8 mouse cellular contexts compared by ENCODE assay signal in the genomic region with DNA sequence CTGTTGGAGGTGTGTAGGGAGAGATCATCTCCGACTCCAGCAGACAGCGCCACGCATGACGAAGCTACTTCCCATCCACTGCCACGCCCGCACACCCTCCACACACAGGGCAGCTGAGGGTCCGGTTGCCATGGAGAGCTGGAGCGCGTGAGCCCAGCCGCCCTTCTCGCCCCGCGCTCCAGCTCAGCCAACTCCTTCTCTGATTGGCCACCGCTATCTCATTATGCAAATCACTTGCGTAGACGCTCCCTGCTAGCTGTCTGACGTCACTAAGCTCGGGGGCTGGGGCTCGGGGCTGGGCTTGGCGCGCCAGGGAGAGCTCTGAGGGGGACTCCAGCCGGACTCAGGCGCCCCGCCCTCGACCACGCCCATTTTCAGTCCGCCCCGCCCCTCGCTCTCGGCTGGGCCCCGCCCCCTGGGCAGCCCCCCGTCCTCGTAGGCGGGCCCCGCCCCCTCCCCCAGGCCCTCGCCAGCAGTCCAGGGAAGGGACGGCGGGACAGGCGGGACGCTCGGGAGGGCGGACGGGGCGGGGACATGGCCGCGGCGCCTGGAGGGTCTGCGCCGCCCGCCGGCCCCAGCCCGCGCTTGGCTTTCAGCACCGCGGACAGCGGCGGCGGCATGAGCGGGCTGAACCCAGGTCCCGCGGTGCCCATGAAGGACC. TPM values are rescaled to one million over a fixed set of nuclear protein-coding genes. Genes with fewer than 3 reads are reported as not detected.
DNase-seq lines count a peak whose midpoint lies in the region; ATAC-seq lines count a peak whose summit lies in the region.

Gene Celf6 (plus strand): TSS at position 74 of the 661 bp plus-strand sequence.

- H3K9me3 ChIP-seq in intestine, embryonic 14.5 days (ENCODE audit: control insufficient read depth, low read length) = no peaks in the 10 kb centered on the region

- peak; percentile 98 for ATAC-seq in intestine, embryonic 14.5 days (replicated peaks; ENCODE audit: low FRiP score, low TSS enrichment, low read depth)

- H3K27ac ChIP-seq in intestine, embryonic 14.5 days (ENCODE audit: low read depth) = no peak within 1 kb of the TSS

- DNase-seq in adrenal gland, adult 8-10 months = peak; percentile 90
- peak; percentile 98 for DNase-seq in embryo, embryonic 11 days
- peak; percentile 78 for DNase-seq in gastrocnemius, postnatal 25 days
- DNase-seq in intestine, embryonic 14.5 days (ENCODE audit: low spot score) = peak; percentile 99
- peak; percentile 90 to 98 for DNase-seq in left cerebral cortex, postnatal 25 days (ENCODE audit: low spot score in 2 of 2)
- DNase-seq in mesoderm, embryonic 11.5 days (ENCODE audit: low read depth, low spot score) = peak; percentile 99
- peak; percentile 93 for DNase-seq in right cerebral cortex, postnatal 25 days
- peak; percentile 39 to 69 for DNase-seq in urinary bladder, postnatal 36 days (ENCODE audit: low spot score in 2 of 2)

- peak within 1 kb of the TSS; percentile 22 for H3K4me3 ChIP-seq in intestine, embryonic 14.5 days (ENCODE audit: low read depth, low read length)

- H3K36me3 ChIP-seq in intestine, embryonic 14.5 days (ENCODE audit: control insufficient read depth, insufficient read depth, low read length) = no peaks in the 10 kb centered on the region

- no peaks in the 10 kb centered on the region for H3K4me1 ChIP-seq in intestine, embryonic 14.5 days (replicated peaks; ENCODE audit: control insufficient read depth, insufficient read depth, low read length)

- H3K27me3 ChIP-seq in intestine, embryonic 14.5 days (replicated peaks; ENCODE audit: control insufficient read depth, insufficient read depth, low read length) = peaks cover 14% of the 10 kb centered on the region; the same call in 1 of the 2 replicates

- under 1% methylated on average over 59 of the region's 61 CpGs for WGBS in intestine, embryonic 14.5 days

- intact Hi-C loops in left cerebral cortex, postnatal 25 days (cut with DNase I) = loop anchor here (5.0 kb wide), 1 partner anchor 91 kb away; the partner anchor contains the start of gene Arih1

- peak within 1 kb of the TSS; percentile 52 for H3K4me2 ChIP-seq in intestine, embryonic 14.5 days (ENCODE audit: low read length)

- no peak within 1 kb of the TSS for H3K9ac ChIP-seq in intestine, embryonic 14.5 days (ENCODE audit: low read length)

RNA-seq across cellular contexts. Expression of gene Celf6, which starts in this region (rescaled TPM):
- total RNA-seq in adrenal gland, adult 8-10 months (2022) = 10 to 100 TPM in 2 of 4 experiments, 1 to 10 TPM in 2; 5.8 to 16.0 (median 9.7) TPM
- not detected for total RNA-seq in gastrocnemius, postnatal 25 days (2021)
- 3.3 and 4.3 TPM in 2 replicates for polyA plus RNA-seq in intestine, embryonic 14.5 days (2014; fragmentation: Nextera tagmentation; extraction: Ambion mirVana)
- total RNA-seq in left cerebral cortex, postnatal 25 days (2021) = 10 to 100 TPM; 25.0 to 29.1 TPM

Comparison
In these comparisons a context has a peak if more than half of its experiments do, and no peak if none do; other contexts are left out.
1. RNA of gene Celf6 (total RNA-seq): 25.0 to 29.1 TPM in left cerebral cortex, postnatal 25 days and 5.8 to 16.0 TPM in adrenal gland, adult 8-10 months; not detected in gastrocnemius, postnatal 25 days; every median in the first group is over 4 times any median in the second.
2. Peak in DNase-seq in gastrocnemius, postnatal 25 days; RNA of the gene not detected or under 1 TPM.
3. Peak in every context shown above with its lines, with median percentiles within 50 percentile points of each other: DNase-seq.